Mouse (Mus musculus) MEL (cell line): ENCODE measurements at regions not wholly inside any gene's neighbourhood (a gene's known extent, or its start where the extent isn't known, plus 50 kb on each side); places are given as distances from the start of the nearest gene placed in this dataset.

ENCODE experiments used
- DNase-seq: peaks from one replicate; pipeline ENCODE4 v3.0.0; 2011; ENCODE audit warnings: low read depth, low spot score
- H3K27ac ChIP-seq: 2 replicates; pipeline ENCODE4 v1.5.1; 2012; ENCODE audit warnings: low read depth, mild to moderate bottlenecking, control low read depth, low read length, moderate library complexity; ENCODE audit not compliant: control insufficient read depth
- H3K27me3 ChIP-seq, 2 experiments: fragments of 150-350 bp in 1 of 2; sonication (generic) in 1 of 2; 2 replicates each; pipeline ENCODE4 v1.6.1; 2012; ENCODE audit warnings: low read length in 2 of 2, mild to moderate bottlenecking in 2 of 2, improper control_type of control experiment in 1 of 2, moderate library complexity in 1 of 2; ENCODE audit not compliant: insufficient read depth in 2 of 2, control insufficient read depth in 1 of 2
- H3K36me3 ChIP-seq, 2 experiments: 2 replicates each; pipeline ENCODE4 v1.6.1; 2012 to 2014; ENCODE audit warnings: low read length in 2 of 2, improper control_type of control experiment in 1 of 2, inconsistent platforms in 1 of 2, mild to moderate bottlenecking in 1 of 2; ENCODE audit not compliant: insufficient read depth in 2 of 2, control insufficient read depth in 1 of 2
- H3K4me1 ChIP-seq, 2 experiments: fragments of 150-350 bp in 1 of 2; sonication (generic) in 1 of 2; 2 replicates each; pipeline ENCODE4 v1.6.1; 2012; ENCODE audit warnings: low read length in 2 of 2, improper control_type of control experiment in 1 of 2, mild to moderate bottlenecking in 1 of 2; ENCODE audit not compliant: insufficient read depth in 2 of 2, control insufficient read depth in 1 of 2
- H3K4me3 ChIP-seq, 2 experiments: fragments of 150-350 bp in 1 of 2; sonication (generic) in 1 of 2; 2 replicates each; pipeline ENCODE4 v1.5.1; 2012; ENCODE audit warnings: low read depth in 2 of 2, low read length in 2 of 2, mild to moderate bottlenecking in 2 of 2, moderate library complexity in 2 of 2, control low read depth in 1 of 2, improper control_type of control experiment in 1 of 2; ENCODE audit not compliant: control insufficient read depth in 1 of 2, insufficient read depth in 1 of 2
- H3K79me2 ChIP-seq: 2 replicates; pipeline ENCODE4 v1.6.1; 2012; ENCODE audit warnings: mild to moderate bottlenecking, low read length, moderate library complexity; ENCODE audit not compliant: control insufficient read depth, poor library complexity, insufficient read depth
- H3K9ac ChIP-seq: 2 replicates; pipeline ENCODE4 v1.6.1; 2012; ENCODE audit warnings: low read depth, mild to moderate bottlenecking, control low read depth, low read length, moderate library complexity; ENCODE audit not compliant: control insufficient read depth, poor library complexity, severe bottlenecking
- H3K9me3 ChIP-seq: fragments of 150-350 bp; sonication (generic); replicated peaks from 2 replicates; pipeline ENCODE4 v1.6.1; 2012; ENCODE audit warnings: mild to moderate bottlenecking, low read length, improper control_type of control experiment, moderate library complexity; ENCODE audit not compliant: insufficient read depth
- BHLHE40 ChIP-seq: IDR thresholded peaks from 2 replicates; pipeline ENCODE4 v1.6.1; 2012; ENCODE audit warnings: low read depth, mild to moderate bottlenecking, inconsistent platforms, low read length, improper control_type of control experiment, borderline replicate concordance
- CHD2 ChIP-seq: IDR thresholded peaks from 2 replicates; pipeline ENCODE4 v1.6.1; 2011; ENCODE audit warnings: low read length, improper control_type of control experiment
- CTCF ChIP-seq, 3 experiments: IDR thresholded peaks in 2 of 3; conservative IDR thresholded peaks in 1 of 3; 2 replicates each; pipeline ENCODE4 v1.5.1; 2011 to 2012; ENCODE audit warnings: low read length in 3 of 3, low read depth in 2 of 3, mild to moderate bottlenecking in 2 of 3, improper control_type of control experiment in 1 of 3, inconsistent platforms in 1 of 3, mixed read lengths in 1 of 3, moderate library complexity in 1 of 3; ENCODE audit not compliant: control insufficient read depth in 1 of 3, insufficient read depth in 1 of 3, poor library complexity in 1 of 3, severe bottlenecking in 1 of 3
- EP300 ChIP-seq, 2 experiments: IDR thresholded peaks; 2 replicates each; pipeline ENCODE4 v1.6.1; 2011; ENCODE audit warnings: improper control_type of control experiment in 2 of 2, low read length in 2 of 2, low read depth in 1 of 2, mild to moderate bottlenecking in 1 of 2
- JUND ChIP-seq: IDR thresholded peaks from 2 replicates; pipeline ENCODE4 v1.6.1; 2011; ENCODE audit warnings: low read depth, mild to moderate bottlenecking, improper control_type of control experiment, low read length
- KAT2A ChIP-seq: conservative IDR thresholded peaks from 2 replicates; pipeline ENCODE4 v1.6.1; 2012; ENCODE audit warnings: low read depth, low read length, improper control_type of control experiment, inconsistent platforms
- MAZ ChIP-seq: IDR thresholded peaks from 2 replicates; pipeline ENCODE4 v1.6.1; 2012; ENCODE audit warnings: low read depth, mild to moderate bottlenecking, inconsistent platforms, low read length, improper control_type of control experiment
- MEF2A ChIP-seq: IDR thresholded peaks from 2 replicates; pipeline ENCODE4 v1.6.1; 2014; ENCODE audit warnings: low read depth, mild to moderate bottlenecking, inconsistent platforms, low read length, improper control_type of control experiment; ENCODE audit not compliant: poor library complexity, insufficient replicate concordance, severe bottlenecking; ENCODE audit errors: extremely low read depth
- MXI1 ChIP-seq: IDR thresholded peaks from 2 replicates; pipeline ENCODE4 v1.6.1; 2011; ENCODE audit warnings: mild to moderate bottlenecking, low read depth, low read length, improper control_type of control experiment
- MYB ChIP-seq: IDR thresholded peaks from 2 replicates; pipeline ENCODE4 v1.6.1; 2011; ENCODE audit warnings: mild to moderate bottlenecking, low read depth, low read length, improper control_type of control experiment
- NELFE ChIP-seq: IDR thresholded peaks from 2 replicates; pipeline ENCODE4 v1.6.1; 2011; ENCODE audit warnings: low read depth, low read length, improper control_type of control experiment
- NRF1 ChIP-seq: IDR thresholded peaks from 2 replicates; pipeline ENCODE4 v1.6.1; 2014; ENCODE audit warnings: low read depth, mild to moderate bottlenecking, inconsistent platforms, low read length, improper control_type of control experiment, moderate library complexity; ENCODE audit not compliant: poor library complexity, insufficient read depth, severe bottlenecking
- POLR2AphosphoS2 ChIP-seq: IDR thresholded peaks from 2 replicates; pipeline ENCODE4 v1.6.1; 2011; ENCODE audit warnings: low read length, improper control_type of control experiment
- POLR2AphosphoS5 ChIP-seq: IDR thresholded peaks from 2 replicates; pipeline ENCODE4 v1.6.1; 2012; ENCODE audit warnings: low read depth, borderline replicate concordance, mild to moderate bottlenecking, inconsistent platforms, low read length, moderate library complexity, mixed read lengths
- RAD21 ChIP-seq: IDR thresholded peaks from 2 replicates; pipeline ENCODE4 v1.6.1; 2011; ENCODE audit warnings: mild to moderate bottlenecking, low read depth, low read length, improper control_type of control experiment
- RCOR1 ChIP-seq: IDR thresholded peaks from 2 replicates; pipeline ENCODE4 v1.6.1; 2012; ENCODE audit warnings: low read depth, mild to moderate bottlenecking, inconsistent platforms, low read length, improper control_type of control experiment
- SMC3 ChIP-seq: IDR thresholded peaks from 2 replicates; pipeline ENCODE4 v1.6.1; 2011; ENCODE audit warnings: low read depth, low read length, improper control_type of control experiment
- TCF12 ChIP-seq: IDR thresholded peaks from 2 replicates; pipeline ENCODE4 v1.6.1; 2014; ENCODE audit warnings: low read depth, mild to moderate bottlenecking, inconsistent platforms, low read length, improper control_type of control experiment, moderate library complexity
- USF1 ChIP-seq: IDR thresholded peaks from 2 replicates; pipeline ENCODE4 v1.6.1; 2014; ENCODE audit warnings: low read depth, mild to moderate bottlenecking, inconsistent platforms, low read length, improper control_type of control experiment, moderate library complexity
- USF2 ChIP-seq, 2 experiments: IDR thresholded peaks; 2 replicates each; pipeline ENCODE4 v1.6.1; 2011 to 2012; ENCODE audit warnings: improper control_type of control experiment in 2 of 2, low read length in 2 of 2, borderline replicate concordance in 1 of 2, inconsistent platforms in 1 of 2, low read depth in 1 of 2, mild to moderate bottlenecking in 1 of 2; ENCODE audit not compliant: insufficient read depth in 1 of 2
- ZC3H11A ChIP-seq: IDR thresholded peaks from 2 replicates; pipeline ENCODE4 v1.6.1; 2012; ENCODE audit warnings: low read depth, mild to moderate bottlenecking, inconsistent platforms, low read length, improper control_type of control experiment
- ZKSCAN1 ChIP-seq: IDR thresholded peaks from 2 replicates; pipeline ENCODE4 v1.6.1; 2012; ENCODE audit warnings: low read depth, mild to moderate bottlenecking, inconsistent platforms, low read length, improper control_type of control experiment, moderate library complexity

- Histone ChIP-seq H3K36me3 (no peaks in the 10 kb centered on the region), H3K27me3 (no peaks in the 10 kb centered on the region), H3K9me3 (no peaks in the 10 kb centered on the region), H3K27ac (no peak overlapping the region), H3K9ac (no peak overlapping the region), H3K4me1 (no peaks in the 10 kb centered on the region), H3K79me2 (no peaks in the 10 kb centered on the region), H3K4me3 (no peak overlapping the region)
- DNase-seq, result no peak
- TF ChIP-seq BHLHE40, result no peak
- no peak for TF ChIP-seq MXI1
- TF ChIP-seq KAT2A, result no peak
Observed at GRCm38 (mm10) chr8:89516602-89517001, 472.6 kb upstream of the Sall1 start.

DNA sequence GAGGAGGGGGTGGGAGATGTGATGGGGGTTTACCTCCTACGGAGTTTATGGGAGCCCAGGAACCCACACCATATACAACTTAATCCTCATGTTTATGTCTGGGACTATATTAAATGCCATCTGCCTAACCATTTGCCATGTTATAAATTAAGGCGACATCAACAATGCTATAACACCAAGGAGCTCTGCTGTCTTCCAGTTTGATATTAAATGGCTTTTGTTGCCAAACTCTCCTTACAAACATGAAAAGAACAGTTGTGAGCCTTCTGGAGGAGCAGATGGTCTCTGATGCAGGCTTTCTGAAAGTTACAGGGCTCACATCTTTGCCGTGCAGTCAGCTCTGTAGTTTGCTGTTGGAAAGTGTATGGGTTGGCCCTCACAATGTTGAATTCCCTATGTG is 470.3 kb upstream of the Sall1 start:
- H3K4me3 ChIP-seq, result no peak overlapping the region
- H3K79me2 ChIP-seq, result no peaks in the 10 kb centered on the region
- no peak overlapping the region for H3K27ac ChIP-seq
- no peaks in the 10 kb centered on the region for H3K9me3 ChIP-seq
- no peaks in the 10 kb centered on the region for H3K4me1 ChIP-seq
- no peak overlapping the region for H3K9ac ChIP-seq
- DNase-seq, result no peak
- no peaks in the 10 kb centered on the region for H3K36me3 ChIP-seq
- no peaks in the 10 kb centered on the region for H3K27me3 ChIP-seq
- TF ChIP-seq USF1, result no peak
- TF ChIP-seq ZC3H11A, result no peak
- no peak for TF ChIP-seq CTCF (IDR thresholded peaks at IDR 0.05 in 2 of 3, conservative IDR thresholded peaks at IDR 0.05 in 1 of 3; ENCODE audit: control insufficient read depth in 1 of 3, insufficient read depth in 1 of 3, low read depth in 2 of 3, low read length in 3 of 3, poor library complexity in 1 of 3, severe bottlenecking in 1 of 3)
- no peak for TF ChIP-seq RAD21
- TF ChIP-seq USF2 (IDR thresholded peaks at IDR 0.05; ENCODE audit: borderline replicate concordance in 1 of 2, insufficient read depth in 1 of 2, low read depth in 1 of 2, low read length in 2 of 2), result no peak
- no peak for TF ChIP-seq MAZ
- TF ChIP-seq POLR2AphosphoS5, result no peak
- TF ChIP-seq POLR2AphosphoS2, result no peak
- no peak for TF ChIP-seq MEF2A
- TF ChIP-seq RCOR1, result no peak
- no peak for TF ChIP-seq MYB
- no peak for TF ChIP-seq TCF12
- no peak for TF ChIP-seq EP300 (IDR thresholded peaks at IDR 0.05; ENCODE audit: low read depth in 1 of 2, low read length in 2 of 2)
- TF ChIP-seq SMC3, result no peak
- TF ChIP-seq NRF1, result no peak
- TF ChIP-seq JUND, result no peak
- TF ChIP-seq ZKSCAN1, result no peak
- no peak for TF ChIP-seq NELFE
- TF ChIP-seq CHD2, result no peak
